Comparison of ENCODE assay signal across 8 mouse cellular contexts in genomic region chr9:107296016-107296040, GRCm38 (mm10). TPM values are rescaled to one million over a fixed set of nuclear protein-coding genes. Genes with fewer than 3 reads are reported as not detected.
DNase-seq lines count a peak whose midpoint lies in the region; ATAC-seq and TF ChIP-seq lines count a peak whose summit lies in the region.

Gene Cish, plus strand, starts transcription at chr9:107296026.

- intact Hi-C loops in gastrocnemius, postnatal 14 days (cut with DNase I; ENCODE audit: low total_unique reads): no loop called here

- ATAC-seq in limb, embryonic 12.5 days (ENCODE audit: insufficient number of reproducible peaks, insufficient read depth, low FRiP score, low TSS enrichment, low read depth): no peak
- ATAC-seq in stomach, postnatal 0 days (ENCODE audit: low FRiP score, low TSS enrichment): no peak

- no peak for TF ChIP-seq CTCF in stomach, postnatal 0 days (IDR thresholded peaks at IDR 0.05; ENCODE audit: low read depth)

- DNase-seq in gastrocnemius, postnatal 14 days: no peak
- DNase-seq in gastrocnemius, postnatal 25 days: no peak
- DNase-seq in ES-E14 (ENCODE audit: low read depth, low spot score): no peak
- no peak for DNase-seq in heart, adult 8-10 months (ENCODE audit: low spot score)
- no peak for DNase-seq in stomach, postnatal 0 days (ENCODE audit: low spot score)
- no peak for DNase-seq in layer of hippocampus, adult 11-12 months (ENCODE audit: low spot score)
- no peak for DNase-seq in frontal cortex, postnatal 10 days (ENCODE audit: low spot score in 2 of 2)

- peak within 1 kb of the TSS; percentile 46 for H3K9ac ChIP-seq in ES-E14 (ENCODE audit: insufficient read depth, low read depth, low read length, poor library complexity, severe bottlenecking)
- H3K9ac ChIP-seq in limb, embryonic 12.5 days (replicated peaks): peak within 1 kb of the TSS; percentile 66
- peak within 1 kb of the TSS; percentile 84 for H3K9ac ChIP-seq in stomach, postnatal 0 days (ENCODE audit: low read length)

- no peak for TF ChIP-seq EP300 in stomach, postnatal 0 days (optimal IDR thresholded peaks at IDR 0.05)

- H3K4me2 ChIP-seq in limb, embryonic 12.5 days: peak within 1 kb of the TSS; percentile 91
- H3K4me2 ChIP-seq in stomach, postnatal 0 days (replicated peaks; ENCODE audit: low read depth): peak within 1 kb of the TSS; percentile 74

- peak within 1 kb of the TSS; percentile 51 to 78 for H3K4me3 ChIP-seq in ES-E14 (ENCODE audit: insufficient read depth in 1 of 2, low read depth in 1 of 2, low read length in 2 of 2, poor library complexity in 1 of 2, severe bottlenecking in 1 of 2)
- peak within 1 kb of the TSS; percentile 68 for H3K4me3 ChIP-seq in limb, embryonic 12.5 days (replicated peaks)
- H3K4me3 ChIP-seq in stomach, postnatal 0 days (ENCODE audit: low read depth, low read length): peak within 1 kb of the TSS; percentile 78

- no peak within 1 kb of the TSS; the same call in 1 of the 2 replicates for H3K27ac ChIP-seq in ES-E14 (ENCODE audit: insufficient read depth, low read depth, low read length, poor library complexity, severe bottlenecking)
- H3K27ac ChIP-seq in limb, embryonic 12.5 days: peak within 1 kb of the TSS; percentile 64; the same call in 1 of the 2 replicates
- H3K27ac ChIP-seq in stomach, postnatal 0 days (replicated peaks): peak within 1 kb of the TSS; percentile 96

- peaks cover 12% of the 10 kb centered on the region for H3K27me3 ChIP-seq in limb, embryonic 12.5 days
- H3K27me3 ChIP-seq in stomach, postnatal 0 days (ENCODE audit: control insufficient read depth, insufficient read depth, low read length): no peaks in the 10 kb centered on the region

- in situ Hi-C loops in ES-E14 (cut with MboI; ENCODE audit: low sequenced_read_pairs in 2 of 2, unreplicated experiment in 2 of 2): loop anchor here in 1 of 2 experiments (10.0 kb wide), 1 partner anchor 391 kb away; no protein-coding TSS in a partner anchor

- H3K4me1 ChIP-seq in ES-E14 (ENCODE audit: control insufficient read depth in 2 of 2, insufficient read depth in 2 of 2, low read length in 2 of 2, poor library complexity in 1 of 2): peaks cover 0 to 12% of the 10 kb centered on the region in 2 experiments; a peak in 2 of 4 replicates
- H3K4me1 ChIP-seq in limb, embryonic 12.5 days (replicated peaks): peaks cover 12% of the 10 kb centered on the region
- H3K4me1 ChIP-seq in stomach, postnatal 0 days (replicated peaks; ENCODE audit: control insufficient read depth, insufficient read depth): peaks cover 8% of the 10 kb centered on the region; the same call in 1 of the 2 replicates

- H3K9me3 ChIP-seq in ES-E14 (ENCODE audit: control insufficient read depth, insufficient read depth, low read depth, low read length): no peaks in the 10 kb centered on the region
- H3K9me3 ChIP-seq in limb, embryonic 12.5 days: no peaks in the 10 kb centered on the region
- no peaks in the 10 kb centered on the region for H3K9me3 ChIP-seq in stomach, postnatal 0 days (ENCODE audit: control insufficient read depth, low read length)

- H3K36me3 ChIP-seq in ES-E14 (ENCODE audit: control insufficient read depth, insufficient read depth, low read length, poor library complexity, severe bottlenecking): peaks cover 5% of the 10 kb centered on the region; the same call in 1 of the 2 replicates
- peaks cover 10% of the 10 kb centered on the region for H3K36me3 ChIP-seq in limb, embryonic 12.5 days
- H3K36me3 ChIP-seq in stomach, postnatal 0 days (ENCODE audit: control insufficient read depth, insufficient read depth, low read length): peaks cover 11% of the 10 kb centered on the region

TF ChIP-seq in ES-E14, 5 proteins besides CTCF, POLR2A, EP300 and RAD21:
- TF ChIP-seq MAFK (IDR thresholded peaks at IDR 0.05; ENCODE audit: insufficient read depth, low read depth, low read length): no peak
- no peak for TF ChIP-seq ZNF384 (IDR thresholded peaks at IDR 0.05; ENCODE audit: low read depth, low read length)
- no peak for TF ChIP-seq HCFC1 (IDR thresholded peaks at IDR 0.05; ENCODE audit: borderline replicate concordance, insufficient read depth, low read length)
- TF ChIP-seq ZC3H11A (IDR thresholded peaks at IDR 0.05; ENCODE audit: borderline replicate concordance, low read depth, low read length): no peak
- TF ChIP-seq CHD2 (IDR thresholded peaks at IDR 0.05; ENCODE audit: low read depth, low read length): no peak

RNA-seq across cellular contexts. Expression of gene Cish, which starts in this region (rescaled TPM):
- 10 to 100 TPM; 17.2 to 23.8 TPM for total RNA-seq in gastrocnemius, postnatal 14 days (2021)
- total RNA-seq in gastrocnemius, postnatal 25 days (2021): 100 to 1,000 TPM in 1 of 2 experiments, 1 to 10 TPM in 1; 2.3 to 100 TPM
- 1.5 and 2.5 TPM in 2 replicates for total RNA-seq in ES-E14 (2012; rRNA removed)
- 100 to 1,000 TPM in 3 of 4 experiments, 10 to 100 TPM in 1; 87.1 to 234 (median 146) TPM for total RNA-seq in heart, adult 8-10 months (2022)
- polyA plus RNA-seq in limb, embryonic 12.5 days (2016; fragmentation: Nextera tagmentation; extraction: Ambion mirVana): 4.2 and 8.1 TPM in 2 replicates
- polyA plus RNA-seq in stomach, postnatal 0 days (2015; fragmentation: Nextera tagmentation; extraction: Ambion mirVana): 30.8 and 32.2 TPM in 2 replicates
